Mouse (Mus musculus) ES-Bruce4 (cell line): ENCODE results near the gene Tril.

Experiments used
- CTCF ChIP-seq: IDR thresholded peaks from one replicate; pipeline ENCODE4 v1.8.1; 2011; ENCODE audit warnings: low read depth, low read length
- POLR2A ChIP-seq: IDR thresholded peaks from one replicate; pipeline ENCODE4 v1.8.1; 2011; ENCODE audit warnings: low read length; ENCODE audit not compliant: insufficient read depth

DNA sequence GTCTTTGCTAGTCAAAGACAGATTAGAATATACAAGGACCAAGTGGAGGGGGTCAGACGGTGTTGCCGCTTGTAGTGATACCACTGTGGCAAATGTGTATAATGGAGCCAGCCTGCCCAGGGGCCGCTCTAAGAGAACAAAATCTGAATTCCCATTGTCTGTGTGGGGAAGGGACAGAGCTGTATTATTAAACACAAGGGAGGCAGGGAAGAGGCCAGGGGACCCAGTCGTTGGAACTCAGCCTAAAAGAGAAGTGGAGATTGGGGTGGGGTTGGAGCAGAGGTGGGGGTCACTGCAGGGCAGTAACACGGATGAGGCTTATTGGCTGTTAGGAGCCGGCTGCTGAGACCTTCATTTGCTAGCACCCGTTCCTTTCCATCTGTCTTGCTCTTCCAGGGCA lies 41.1 kb downstream of the Tril start:
- TF ChIP-seq CTCF (no peak), POLR2A (no peak)
